Mouse (Mus musculus): ENCODE measurements at regions not wholly inside any gene's neighbourhood (a gene's known extent, or its start where the extent isn't known, plus 50 kb on each side); places are given as distances from the start of the nearest gene placed in this dataset.

DNA sequence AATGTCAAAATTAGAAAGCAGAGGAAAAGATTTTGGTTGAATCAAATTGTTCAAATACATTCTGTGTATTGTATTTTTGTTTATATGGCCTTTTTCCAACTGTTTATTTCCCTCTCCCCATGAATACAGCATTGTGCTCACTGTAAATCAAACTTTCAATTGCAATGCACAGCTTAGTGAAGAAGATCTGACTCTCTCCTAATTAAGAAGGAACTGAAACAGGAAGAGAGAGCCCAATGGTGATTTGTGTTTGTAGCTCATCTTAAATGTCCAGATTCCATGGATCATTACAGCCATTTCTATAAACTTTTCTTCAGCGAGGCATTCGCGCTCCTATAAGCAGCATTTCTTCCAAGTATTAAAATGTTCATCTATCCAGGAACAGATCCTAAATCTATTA, 57.9 kb upstream of the Gprin3 start:
- TF ChIP-seq EP300 (IDR thresholded peaks at IDR 0.05) (no peak), CTCF (IDR thresholded peaks at IDR 0.05) (no peak)

All from lung, postnatal 0 days (tissue).